Mouse (Mus musculus): ENCODE measurements at regions not wholly inside any gene's neighbourhood (a gene's known extent, or its start where the extent isn't known, plus 50 kb on each side); places are given as distances from the start of the nearest gene placed in this dataset.

GRCm38 (mm10) chr2:131801212-131801611 is 58.3 kb downstream of the Erv3 start:
- DNase-seq = no peak

- DNase-seq = no peak
Measured at GRCm38 (mm10) chr2:131800126-131800894, 59.2 kb downstream of the Erv3 start.

- no peak for DNase-seq
Measured at GRCm38 (mm10) chr2:131799486-131799885, 60.1 kb downstream of the Erv3 start.

- no peak for DNase-seq
Measured at GRCm38 (mm10) chr2:131797001-131797693, 62.4 kb downstream of the Erv3 start.

- DNase-seq = no peak
Measured at GRCm38 (mm10) chr2:131775381-131775780, 84.2 kb downstream of the Erv3 start.

- no peak for DNase-seq
Measured at GRCm38 (mm10) chr2:131773691-131774090, 85.9 kb downstream of the Erv3 start.

- no peak for DNase-seq
Measured at GRCm38 (mm10) chr2:131772163-131772562, 87.4 kb downstream of the Erv3 start.

- peak; percentile 43 to 66 for DNase-seq
Measured at GRCm38 (mm10) chr2:131770852-131771251, 88.7 kb downstream of the Erv3 start.

DNA sequence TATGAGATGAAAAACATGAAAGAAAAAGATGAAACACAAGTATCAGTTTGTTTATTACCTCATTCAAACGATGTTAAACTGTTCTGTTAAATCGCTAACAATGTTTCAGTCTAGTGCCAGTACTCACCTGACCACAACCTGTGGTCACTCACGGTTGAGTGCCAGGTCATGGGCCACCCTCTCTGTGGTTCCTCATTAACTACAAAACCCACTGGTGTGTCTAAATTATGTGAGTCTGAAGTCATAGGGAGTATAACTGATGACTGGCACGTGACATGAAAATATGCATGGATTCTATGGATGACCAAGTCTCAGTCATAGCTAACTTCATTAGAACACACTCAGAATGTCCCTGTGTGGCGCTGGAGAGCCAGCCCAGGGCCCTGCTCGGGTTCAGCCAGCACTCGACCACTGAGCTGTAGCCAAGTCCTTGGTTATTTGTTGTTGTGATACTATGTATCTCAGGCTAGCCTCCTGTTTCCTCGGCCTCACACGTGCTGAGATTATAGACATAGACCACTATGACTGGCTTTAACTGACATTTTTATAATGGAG is 89.8 kb downstream of the Erv3 start:
- no peak for DNase-seq

- no peak for DNase-seq
Measured at GRCm38 (mm10) chr2:131766500-131766899, 93.0 kb downstream of the Erv3 start.

DNA sequence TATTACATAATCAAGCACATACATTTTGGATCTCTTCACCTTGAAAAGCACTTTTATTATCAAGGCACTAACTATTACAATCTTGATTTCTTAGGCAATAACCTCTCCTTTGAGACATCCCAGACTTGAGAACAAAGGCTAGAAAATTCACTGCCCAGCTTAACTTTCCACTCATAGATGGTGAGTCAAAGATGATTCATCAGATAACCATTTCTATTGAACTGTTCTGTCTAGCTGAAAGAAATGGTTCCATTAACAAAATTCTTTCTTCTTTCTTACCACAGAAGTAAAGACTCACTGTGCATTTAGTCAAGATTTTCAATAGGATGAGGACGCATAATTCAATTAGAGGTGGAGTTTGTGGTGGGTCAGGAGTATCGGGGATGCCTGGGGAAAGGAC is 98.0 kb downstream of the Erv3 start:
- DNase-seq = no peak

- DNase-seq = no peak
Measured at GRCm38 (mm10) chr2:131757183-131757903, 102.2 kb downstream of the Erv3 start.

DNA sequence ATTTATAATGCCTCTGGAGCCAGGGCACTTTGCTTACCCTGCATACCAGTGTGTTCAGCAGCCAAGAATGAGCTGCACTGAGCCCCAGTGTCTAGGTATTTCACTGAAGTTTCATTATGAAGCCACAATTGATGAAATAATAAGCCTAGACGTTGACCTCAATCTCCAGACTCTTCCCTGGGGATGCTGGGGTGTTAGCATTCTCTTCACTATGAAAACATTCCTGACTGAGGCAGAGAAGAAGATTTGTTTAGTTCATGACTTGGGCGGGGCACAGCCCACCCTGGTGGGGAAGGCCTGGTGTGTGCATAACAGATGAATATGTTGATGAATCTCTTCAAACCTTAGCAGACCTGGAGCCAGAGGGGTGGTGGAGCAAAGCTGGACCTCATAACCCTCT is 104.4 kb downstream of the Erv3 start:
- DNase-seq = no peak

- no peak for DNase-seq
Measured at GRCm38 (mm10) chr2:131753436-131753835, 106.1 kb downstream of the Erv3 start.

GRCm38 (mm10) chr2:131750679-131751078 is 108.9 kb downstream of the Erv3 start:
- DNase-seq = no peak

DNA sequence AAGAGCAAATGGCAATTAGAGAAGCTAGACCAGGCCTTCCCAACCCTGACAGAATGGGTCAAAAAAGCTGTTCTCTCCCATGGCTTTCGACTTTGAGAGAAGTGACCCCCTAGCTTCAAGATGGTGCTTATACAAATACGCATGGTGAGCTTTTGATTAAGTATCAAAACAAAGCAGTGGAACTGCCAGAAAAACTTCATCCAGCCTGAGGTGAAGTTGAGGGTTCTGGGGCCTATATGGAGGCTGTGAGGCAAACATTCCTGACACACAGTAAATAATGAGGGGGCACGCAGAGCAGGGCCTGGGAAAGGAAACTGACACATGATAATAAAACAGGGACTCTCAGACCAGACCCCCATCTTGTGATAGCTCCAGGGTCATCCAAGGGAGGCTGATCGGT is 109.3 kb downstream of the Erv3 start:
- DNase-seq = no peak

GRCm38 (mm10) chr2:131749746-131750145 is 109.8 kb downstream of the Erv3 start:
- DNase-seq = no peak

DNA sequence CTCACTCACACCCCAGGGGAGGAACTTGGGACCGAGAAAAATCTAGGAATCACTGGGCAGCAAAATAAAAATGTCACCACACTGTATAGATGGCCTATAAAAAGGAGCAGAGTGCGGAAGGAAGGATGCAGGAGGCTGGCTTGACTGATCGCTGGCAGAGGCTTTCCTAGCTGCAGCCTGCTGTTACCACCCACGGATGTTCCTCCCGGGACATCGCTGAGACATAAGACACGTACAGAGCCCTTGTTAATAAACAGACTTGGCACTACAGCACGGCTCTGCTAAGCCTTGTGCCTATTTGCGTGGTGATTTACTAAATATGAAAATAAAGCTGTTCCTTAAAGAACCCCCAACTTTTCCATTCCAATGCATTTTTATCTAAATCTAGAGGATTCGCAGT is 110.8 kb downstream of the Erv3 start:
- DNase-seq = peak; percentile 75 to 78

- no peak for DNase-seq
Measured at GRCm38 (mm10) chr2:131747707-131748106, 111.8 kb downstream of the Erv3 start.

DNA sequence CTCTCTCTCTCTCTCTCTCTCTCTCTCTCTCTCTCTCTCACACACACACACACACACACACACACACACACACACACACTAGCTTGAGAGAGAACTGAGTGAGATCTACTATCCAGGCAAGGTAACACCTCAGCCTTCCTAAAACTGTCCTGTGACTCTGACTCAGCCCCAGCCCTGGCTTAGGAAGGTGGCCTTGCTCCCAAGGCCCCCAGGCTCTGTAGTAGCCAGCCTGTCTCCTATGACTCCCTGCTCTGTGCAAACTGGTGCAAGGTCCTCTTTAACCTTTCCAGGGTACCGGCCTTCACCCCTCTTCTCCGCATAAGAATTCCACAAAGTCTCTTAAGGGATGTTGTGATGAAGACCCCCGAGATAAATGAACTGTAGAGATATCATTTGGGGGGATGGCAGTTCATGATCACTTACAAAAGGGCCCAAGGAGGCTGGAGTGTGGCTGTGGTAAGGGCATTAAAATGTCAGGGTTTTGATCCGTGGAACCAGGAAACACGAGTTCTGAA is 114.1 kb downstream of the Erv3 start:
- no peak for DNase-seq

GRCm38 (mm10) chr2:131744957-131745356 is 114.6 kb downstream of the Erv3 start:
- DNase-seq = no peak

DNA sequence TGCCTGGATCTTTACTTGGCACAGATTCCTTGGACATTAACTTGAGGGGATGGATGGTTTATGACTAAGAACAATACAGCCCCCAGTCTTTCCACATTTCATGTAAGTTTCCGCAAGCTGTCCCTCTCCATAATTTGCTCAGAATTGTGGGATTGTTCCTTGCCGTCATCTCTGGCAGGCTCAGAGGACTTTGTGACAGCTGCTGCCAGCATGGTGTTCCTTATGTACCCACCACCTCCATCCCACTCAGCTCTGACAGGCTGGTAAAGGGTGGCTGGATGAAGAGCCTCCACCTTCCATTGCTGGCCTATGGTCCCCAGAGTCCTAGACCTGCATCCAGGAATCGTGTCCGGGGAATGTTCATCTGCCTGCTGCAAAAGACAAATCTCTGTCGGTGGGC is 119.1 kb downstream of the Erv3 start:
- peak; percentile 60 to 68 for DNase-seq

DNA sequence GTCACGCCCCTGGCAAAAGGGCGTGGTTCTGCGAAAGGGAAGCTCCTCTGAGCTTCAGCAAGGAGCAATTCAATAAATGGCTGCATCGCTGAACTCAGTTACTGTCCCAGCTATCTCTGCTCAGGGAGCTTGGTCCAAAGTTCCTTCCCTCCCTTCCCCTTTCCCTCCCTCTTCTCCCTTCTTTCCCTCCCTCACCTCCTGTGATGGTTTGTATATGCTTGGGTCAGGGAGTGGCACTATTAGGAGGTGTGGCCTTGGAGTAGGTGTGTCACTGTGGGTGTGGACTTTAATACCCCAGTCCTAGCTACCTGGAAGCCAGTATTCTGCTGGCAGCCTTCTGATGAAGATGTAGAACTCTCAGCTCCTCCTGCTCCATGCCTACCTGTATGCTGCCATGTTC is 120.5 kb downstream of the Erv3 start:
- no peak for DNase-seq
